Mouse (Mus musculus) cerebellum, adult 2 months (tissue): ENCODE results near the gene Wscd2.

Source experiments
- CTCF ChIP-seq: fragments of 200-500 bp; IDR thresholded peaks from 2 replicates; pipeline ENCODE4 v1.5.1; 2011; ENCODE audit warnings: low read depth, mild to moderate bottlenecking, control low read depth, low read length, moderate library complexity, borderline replicate concordance; ENCODE audit not compliant: insufficient read depth
- POLR2A ChIP-seq: fragments of 200-500 bp; IDR thresholded peaks from 2 replicates; pipeline ENCODE4 v1.6.1; 2011; ENCODE audit warnings: low read length, control low read depth, borderline replicate concordance; ENCODE audit not compliant: insufficient read depth

DNA sequence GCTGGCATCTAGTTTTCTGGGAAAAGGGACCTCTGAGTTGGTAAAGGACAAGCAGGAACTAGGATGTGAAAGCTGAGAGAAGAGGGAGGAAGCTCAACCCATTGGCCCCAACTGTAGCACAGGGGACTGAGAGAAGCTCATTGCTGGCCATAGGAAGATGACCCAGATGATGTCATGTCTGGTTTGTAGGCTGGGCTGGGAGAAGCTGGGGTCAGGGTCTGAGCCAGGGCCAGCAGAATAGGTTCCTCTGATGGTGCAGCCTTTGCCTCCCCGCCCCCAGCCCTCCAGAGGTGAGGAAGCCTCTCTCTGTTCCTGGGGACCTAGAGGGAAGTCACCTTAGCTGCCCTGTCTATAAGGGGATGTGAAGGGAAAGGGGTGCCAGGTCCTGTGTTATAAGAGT is 129.0 kb downstream of the Wscd2 start:
- TF ChIP-seq CTCF (no peak), POLR2A (no peak)
